Mouse (Mus musculus) T-cell, adult 66 days (primary cell): ENCODE measurements around the gene Gata1. TPM values are rescaled to one million over a fixed set of nuclear protein-coding genes. Genes with fewer than 3 reads are reported as not detected.

Experiments
- total RNA-seq, 2 experiments: library from RNA; stranded (reverse); gene quantifications; 3 replicates in 1 of 2; 4 replicates in 1 of 2; pipeline ENCODE4 v1.2.4; 2023

The Gata1 gene
- 1 to 10 TPM; 3.8 to 6.8 TPM for total RNA-seq

DNA sequence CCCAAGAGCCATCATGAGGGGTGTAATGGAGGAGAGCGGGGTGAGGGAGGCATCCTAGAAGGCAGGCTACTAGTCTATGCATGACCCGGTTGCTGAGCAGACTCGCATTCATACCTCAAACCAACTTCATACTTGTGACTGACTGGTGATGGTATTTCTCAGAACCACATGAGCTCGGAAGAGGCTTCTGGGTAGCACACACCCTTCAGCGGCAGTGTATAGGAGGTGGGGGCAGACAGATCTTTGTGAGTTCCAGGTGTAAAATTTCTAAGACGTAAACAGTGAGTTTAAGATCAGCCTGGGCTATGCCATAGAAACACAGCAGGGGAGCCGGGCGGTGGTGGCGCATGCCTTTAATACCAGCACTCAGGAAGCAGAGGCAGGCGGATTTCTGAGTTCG, at the start of gene Gata1:
TSS of gene Gata1 (minus strand) at position 180 of the 400 bp plus-strand sequence.

GRCm38 (mm10) chrX:8018286-8018685, 40.4 kb upstream of the Gata1 start, which contains the start of gene Glod5:
Gene Glod5, minus strand, starts transcription at chrX:8018492.

GRCm38 (mm10) chrX:7947108-7947899, 30.6 kb downstream of the Gata1 start, which contains the start of gene Hdac6:
Gene Hdac6, minus strand, starts transcription at chrX:7947889.

GRCm38 (mm10) chrX:7928270-7928790, 49.5 kb downstream of the Gata1 start, which contains the start of gene Eras:
Gene Eras, minus strand, starts transcription at chrX:7928607.

DNA sequence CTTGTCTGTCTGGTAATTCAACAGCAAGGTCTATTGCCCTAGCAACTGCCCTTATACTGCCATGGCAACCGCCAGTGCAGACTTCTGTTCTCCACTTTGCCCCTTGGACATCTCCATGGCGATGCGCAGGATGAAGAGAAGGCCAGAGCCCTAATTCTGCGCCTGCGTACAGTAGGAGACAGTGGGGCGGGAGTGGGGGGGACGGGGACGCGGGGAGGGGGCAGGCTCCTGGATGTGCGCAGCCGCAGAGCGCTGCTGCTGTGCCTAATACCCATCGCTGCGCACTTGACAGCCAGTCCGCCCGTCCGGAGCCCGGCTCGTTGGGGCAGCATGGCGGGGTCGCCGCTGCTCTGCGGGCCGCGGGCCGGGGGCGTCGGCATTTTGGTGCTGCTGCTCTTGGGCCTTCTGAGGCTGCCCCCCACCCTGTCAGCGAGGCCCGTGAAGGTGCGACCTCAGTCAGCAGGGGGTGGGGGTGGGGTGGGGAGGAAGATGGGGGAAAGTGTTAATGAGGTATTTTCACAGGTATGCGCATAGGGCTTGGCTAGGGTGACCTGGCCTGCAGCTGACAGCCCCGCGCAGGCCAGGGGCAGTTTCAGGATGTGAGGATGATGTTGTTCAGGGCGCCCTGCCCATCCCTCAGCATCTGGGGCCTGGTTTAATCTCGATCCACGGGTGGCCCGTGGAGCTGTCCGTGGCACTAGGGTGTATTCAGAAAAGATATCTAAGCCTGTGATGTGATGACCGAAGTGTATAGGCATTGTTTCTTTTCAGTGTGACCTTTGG, 58.1 kb downstream of the Gata1 start, which contains the start of gene Pcsk1n:
TSS of gene Pcsk1n (plus strand) at position 222 of the 783 bp plus-strand sequence.

Other genes with a start within 250 kb of the Gata1 start
- 10 to 100 TPM; 18.8 to 20.1 TPM for gene Praf2, start 249.6 kb downstream of the Gata1 start, total RNA-seq
- not detected for gene Ccdc120, start 227.2 kb downstream of the Gata1 start, total RNA-seq
- 10 to 100 TPM; 20.3 to 30.5 TPM for gene Tfe3, start 215.5 kb downstream of the Gata1 start, total RNA-seq
- 100 to 1,000 TPM; 164 to 170 TPM for gene Gripap1, start 188.3 kb downstream of the Gata1 start, total RNA-seq
- 1 to 10 TPM; 1.4 to 2.0 TPM for gene Kcnd1, start 155.8 kb downstream of the Gata1 start, total RNA-seq
- 100 to 1,000 TPM; 176 to 193 TPM for gene Otud5, start 136.7 kb downstream of the Gata1 start, total RNA-seq
- gene Pim2, start 99.8 kb downstream of the Gata1 start, total RNA-seq: 100 to 1,000 TPM in 1 of 2 experiments, 10 to 100 TPM in 1; 97.4 to 107 TPM
- gene Slc35a2, start 94.0 kb downstream of the Gata1 start, total RNA-seq: 10 to 100 TPM; 28.5 to 36.5 TPM
- 10 to 100 TPM; 71.1 to 77.5 TPM for gene Pqbp1, start 78.8 kb downstream of the Gata1 start, total RNA-seq
- gene Timm17b, start 78.7 kb downstream of the Gata1 start, total RNA-seq: 10 to 100 TPM; 38.6 to 42.4 TPM
- not detected for gene Gm10491, start 70.2 kb downstream of the Gata1 start, total RNA-seq
- gene Gm10490, start 68.5 kb downstream of the Gata1 start, total RNA-seq: not detected
- gene Pcsk1n, start 58.2 kb downstream of the Gata1 start, total RNA-seq: not detected
- gene Eras, start 49.5 kb downstream of the Gata1 start, total RNA-seq: not detected
- gene Hdac6, start 30.2 kb downstream of the Gata1 start, total RNA-seq: 10 to 100 TPM; 12.3 to 13.2 TPM
- gene Glod5, start 40.4 kb upstream of the Gata1 start, total RNA-seq: under 1 TPM in 1 of 2 experiments, not detected in 1; 0.90 TPM
- 10 to 100 TPM; 30.9 to 31.8 TPM for gene Suv39h1, start 96.7 kb upstream of the Gata1 start, total RNA-seq
- 100 to 1,000 TPM; 107 to 119 TPM for gene Was, start 112.4 kb upstream of the Gata1 start, total RNA-seq
- 10 to 100 TPM; 41.5 to 51.4 TPM for gene Wdr13, start 154.8 kb upstream of the Gata1 start, total RNA-seq
- 100 to 1,000 TPM; 416 to 518 TPM for gene Rbm3, start 167.8 kb upstream of the Gata1 start, total RNA-seq
- 10 to 100 TPM; 15.6 to 17.1 TPM for gene Tbc1d25, start 198.1 kb upstream of the Gata1 start, total RNA-seq
- 10 to 100 TPM; 43.4 to 58.1 TPM for gene Ebp, start 215.4 kb upstream of the Gata1 start, total RNA-seq
- not detected for gene Porcn, start 228.5 kb upstream of the Gata1 start, total RNA-seq